ENCODE assay signal across 26 mouse cellular contexts in genomic region chr13:37353016-37353415, GRCm38 (mm10).
"Had no signal": no experiment of that assay in that cellular context is flagged by ENCODE, and none has a peak within 500 bp of the region (broad histone marks: within the 10 kb centered on the region; RNA-seq: fewer than 3 reads in every experiment).

No protein-coding gene starts in this region.

- H3K36me3 ChIP-seq: heart, embryonic 13.5 days; heart, embryonic 15.5 days; hindbrain, embryonic 10.5 days; hindbrain, embryonic 12.5 days; intestine, embryonic 15.5 days; limb, embryonic 10.5 days; limb, embryonic 12.5 days; liver, embryonic 13.5 days; liver, embryonic 15.5 days had no signal

- H3K4me1 ChIP-seq: heart, embryonic 15.5 days; hindbrain, embryonic 12.5 days; intestine, embryonic 15.5 days; limb, embryonic 12.5 days had no signal

- H3K4me2 ChIP-seq: heart, embryonic 11.5 days; heart, embryonic 13.5 days; heart, embryonic 15.5 days; hindbrain, embryonic 12.5 days; hindbrain, embryonic 14.5 days; intestine, embryonic 15.5 days; limb, embryonic 12.5 days; liver, embryonic 11.5 days; liver, embryonic 13.5 days; liver, embryonic 15.5 days had no signal

- H3K27me3 ChIP-seq: heart, embryonic 13.5 days; heart, embryonic 15.5 days; hindbrain, embryonic 12.5 days; intestine, embryonic 15.5 days; limb, embryonic 12.5 days; liver, embryonic 13.5 days; liver, embryonic 15.5 days had no signal

- H3K9me3 ChIP-seq: heart, embryonic 13.5 days; heart, embryonic 15.5 days; hindbrain, embryonic 10.5 days; hindbrain, embryonic 12.5 days; intestine, embryonic 15.5 days; limb, embryonic 10.5 days; limb, embryonic 12.5 days; liver, embryonic 13.5 days; liver, embryonic 15.5 days had no signal

- DNase-seq: gastrocnemius, adult 2 months; gastrocnemius, postnatal 10 days; gastrocnemius, postnatal 25 days; heart, adult 2 months; heart, postnatal 14 days; heart, postnatal 36 days; kidney, postnatal 4 days; liver; liver, embryonic 13.5 days; liver, postnatal 0 days had no signal

- H3K9ac ChIP-seq: heart, embryonic 13.5 days; heart, embryonic 15.5 days; hindbrain, embryonic 12.5 days; hindbrain, embryonic 14.5 days; intestine, embryonic 15.5 days; limb, embryonic 12.5 days; liver, embryonic 13.5 days; liver, embryonic 15.5 days; liver, postnatal 0 days had no signal

- H3K27ac ChIP-seq: gastrocnemius, adult 2 months; heart, adult 2 months; heart, embryonic 13.5 days; heart, embryonic 15.5 days; hindbrain, embryonic 10.5 days; hindbrain, embryonic 12.5 days; hindbrain, embryonic 14.5 days; intestine, embryonic 15.5 days; kidney, postnatal 0 days; layer of hippocampus, adult 2 months; left cerebral cortex, adult 2 months; limb, embryonic 10.5 days; limb, embryonic 12.5 days; liver, embryonic 13.5 days; liver, embryonic 15.5 days had no signal

- ATAC-seq: hindbrain, embryonic 16.5 days; intestine, embryonic 15.5 days; intestine, postnatal 0 days; liver, postnatal 0 days had no signal

- H3K4me3 ChIP-seq: gastrocnemius, adult 2 months; heart, adult 2 months; heart, embryonic 13.5 days; heart, embryonic 15.5 days; hindbrain, embryonic 10.5 days; hindbrain, embryonic 12.5 days; intestine, embryonic 15.5 days; layer of hippocampus, adult 2 months; left cerebral cortex, adult 2 months; limb, embryonic 10.5 days; limb, embryonic 12.5 days; liver, embryonic 13.5 days; liver, embryonic 15.5 days had no signal
